Mouse (Mus musculus) forebrain, embryonic 14.5 days (tissue): ENCODE measurements around the gene Ushbp1. TPM values are rescaled to one million over a fixed set of nuclear protein-coding genes. Genes with fewer than 3 reads are reported as not detected.

Experiments used
- ATAC-seq: fragments of 200-750 bp; cut with Nextera tagmentation; 2 replicates; pipeline ENCODE4 v1.8.0; 2017; ENCODE audit warnings: mild to moderate bottlenecking, moderate library complexity
- DNase-seq: peaks from one replicate; pipeline ENCODE4 v3.0.0-alpha.2; 2015; ENCODE audit warnings: low spot score
- H3K27ac ChIP-seq: fragments of 300-500 bp; sonication (generic); 2 replicates; pipeline ENCODE4 v1.5.1; 2014; ENCODE audit warnings: low read depth, mild to moderate bottlenecking, control low read depth, low read length, moderate library complexity
- H3K27me3 ChIP-seq: fragments of 300-500 bp; sonication (generic); replicated peaks from 2 replicates; pipeline ENCODE4 v1.6.1; 2014; ENCODE audit warnings: low read length, control low read depth, mixed read lengths; ENCODE audit not compliant: control insufficient read depth, insufficient read depth
- H3K36me3 ChIP-seq: fragments of 300-500 bp; sonication (generic); 2 replicates; pipeline ENCODE4 v1.6.1; 2014; ENCODE audit warnings: low read length, control low read depth; ENCODE audit not compliant: control insufficient read depth, insufficient read depth
- H3K4me1 ChIP-seq: fragments of 300-500 bp; sonication (generic); 2 replicates; pipeline ENCODE4 v1.6.1; 2014; ENCODE audit warnings: antibody characterized with exemption, low read length, control low read depth; ENCODE audit not compliant: control insufficient read depth, insufficient read depth
- H3K4me2 ChIP-seq: fragments of 300-500 bp; sonication (generic); 2 replicates; pipeline ENCODE4 v1.6.1; 2014; ENCODE audit warnings: mild to moderate bottlenecking, control low read depth, low read length
- H3K4me3 ChIP-seq: fragments of 300-500 bp; sonication (generic); 2 replicates; pipeline ENCODE4 v1.5.1; 2014; ENCODE audit warnings: low read depth, low read length, control low read depth
- H3K9ac ChIP-seq: fragments of 300-500 bp; sonication (generic); 2 replicates; pipeline ENCODE4 v1.6.1; 2014; ENCODE audit warnings: mild to moderate bottlenecking, low read length, control low read depth, moderate library complexity
- H3K9me3 ChIP-seq: fragments of 300-500 bp; sonication (generic); replicated peaks from 2 replicates; pipeline ENCODE4 v1.6.1; 2016; ENCODE audit warnings: low read length, control low read depth, mixed read lengths; ENCODE audit not compliant: control insufficient read depth
- WGBS: fragments of 180-500 bp; shearing (Covaris S2); extraction: QIAGEN DNeasy Blood & Tissue Kit; methylation state at CpG from one replicate; pipeline ENCODE4 v1.1.7; 2014; 5-methylcytosine and 5-hydroxymethylcytosine counted together
- polyA plus RNA-seq: library from polyadenylated mRNA; unstranded; fragments of >200 nt; fragmentation: Nextera tagmentation; extraction: Ambion mirVana; gene quantifications from 2 replicates; pipeline ENCODE4 v1.2.1, GENCODE M21; 2014

The Ushbp1 gene
- polyA plus RNA-seq, 1 experiment from 2014 or later: 2.8 TPM

DNA sequence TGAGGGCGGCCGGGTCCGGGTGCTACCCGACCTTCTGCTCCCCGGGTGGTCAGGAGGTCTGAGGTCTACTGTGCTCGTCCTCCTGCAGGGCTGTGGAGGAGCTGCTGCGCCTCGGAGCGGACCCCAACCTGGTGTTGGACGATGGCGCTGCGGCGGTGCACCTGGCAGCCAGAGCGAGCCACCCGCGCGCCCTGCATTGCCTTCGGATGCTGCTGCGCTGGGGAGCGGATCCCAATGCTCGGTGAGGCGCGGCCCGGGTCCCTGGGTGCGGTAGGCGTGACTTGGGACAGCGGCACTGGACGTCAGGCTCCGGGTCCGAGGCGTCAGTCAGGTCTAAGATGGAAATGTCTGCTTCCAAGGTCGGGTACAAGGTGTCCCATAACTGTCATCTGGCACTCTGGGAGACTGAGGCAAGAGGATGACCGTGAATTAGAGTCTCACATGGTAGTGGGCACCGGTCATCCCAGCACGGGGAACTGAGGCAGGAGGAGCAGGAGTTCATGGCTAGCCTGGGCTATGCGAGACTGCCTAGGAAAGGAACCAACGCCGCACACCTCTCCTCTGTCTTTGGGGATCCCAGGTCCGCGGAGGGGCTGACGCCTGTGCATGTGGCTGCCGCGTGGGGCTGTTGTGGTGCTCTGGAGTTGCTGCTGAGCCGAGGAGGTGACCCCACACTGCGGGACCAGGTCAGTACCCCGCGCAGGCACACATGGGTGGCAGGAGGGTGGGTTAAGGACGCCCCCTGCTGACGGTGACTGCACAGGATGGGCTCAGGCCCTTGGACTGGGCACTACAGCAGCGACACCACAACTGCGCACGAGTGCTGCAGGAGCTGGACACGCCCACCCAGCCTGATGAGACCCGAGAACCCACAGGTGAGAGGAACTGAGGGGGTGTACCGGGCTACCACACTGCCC lies 10.8 kb upstream of the Ushbp1 start:
- DNase-seq (peak; percentile 53), ATAC-seq (peak; percentile 69)
- Histone ChIP-seq H3K4me3 (peak overlapping the region; percentile 55), H3K36me3 (peaks cover 30% of the 10 kb centered on the region), H3K9me3 (no peaks in the 10 kb centered on the region), H3K9ac (peak overlapping the region; percentile 66), H3K27ac (no peak overlapping the region; the same call in 1 of the 2 replicates), H3K27me3 (no peaks in the 10 kb centered on the region), H3K4me1 (peaks cover 11% of the 10 kb centered on the region), H3K4me2 (peak overlapping the region; percentile 89)
- WGBS: under 1% methylated on average over 55 of the region's 55 CpGs

DNA sequence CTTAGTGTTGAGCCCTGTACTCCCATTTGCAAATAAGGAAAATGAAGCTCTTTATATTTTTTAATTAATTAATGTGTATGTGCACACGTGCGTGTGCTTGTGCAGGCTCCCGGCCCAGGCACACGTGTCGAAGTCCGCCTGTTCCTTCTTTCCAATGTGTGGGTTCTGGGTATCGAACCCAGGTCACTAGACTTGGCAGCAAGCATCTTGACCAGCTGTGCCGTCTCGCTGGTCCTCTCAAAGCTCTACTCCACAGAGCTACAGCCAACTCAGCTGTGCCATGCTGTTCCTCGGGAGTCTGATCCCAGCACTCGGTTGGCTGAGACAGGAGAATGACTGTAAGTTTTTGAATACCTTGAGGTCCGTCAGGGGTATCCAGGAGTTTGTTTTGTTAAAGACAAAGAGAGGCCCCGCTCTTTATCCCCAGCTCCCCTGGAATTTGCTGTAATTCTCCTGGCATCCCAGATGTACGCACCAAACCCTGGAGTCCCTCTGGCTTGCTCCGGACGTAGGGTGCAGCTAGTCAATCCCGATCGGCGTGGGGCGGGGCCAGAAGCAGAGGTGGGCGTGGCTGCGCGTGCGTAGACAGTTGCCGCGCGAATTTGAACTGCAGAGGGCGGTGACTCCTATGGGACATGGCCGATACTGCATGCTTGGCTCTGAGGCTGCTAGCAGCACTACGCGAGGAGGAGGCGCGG lies 9.9 kb upstream of the Ushbp1 start, which contains the start of gene Ankle1:
TSS of gene Ankle1 (plus strand) at position 610 of the 698 bp plus-strand sequence.
- peak; percentile 93 for ATAC-seq
- Histone ChIP-seq H3K9ac (peak within 1 kb of the TSS; percentile 66), H3K4me2 (peak within 1 kb of the TSS; percentile 89), H3K36me3 (peaks cover 32% of the 10 kb centered on the region), H3K4me3 (peak within 1 kb of the TSS; percentile 55), H3K9me3 (no peaks in the 10 kb centered on the region), H3K4me1 (peaks cover 11% of the 10 kb centered on the region), H3K27me3 (no peaks in the 10 kb centered on the region), H3K27ac (no peak within 1 kb of the TSS; the same call in 1 of the 2 replicates)
- WGBS: 17% methylated on average over 33 of the region's 33 CpGs
- DNase-seq: peak; percentile 93

DNA sequence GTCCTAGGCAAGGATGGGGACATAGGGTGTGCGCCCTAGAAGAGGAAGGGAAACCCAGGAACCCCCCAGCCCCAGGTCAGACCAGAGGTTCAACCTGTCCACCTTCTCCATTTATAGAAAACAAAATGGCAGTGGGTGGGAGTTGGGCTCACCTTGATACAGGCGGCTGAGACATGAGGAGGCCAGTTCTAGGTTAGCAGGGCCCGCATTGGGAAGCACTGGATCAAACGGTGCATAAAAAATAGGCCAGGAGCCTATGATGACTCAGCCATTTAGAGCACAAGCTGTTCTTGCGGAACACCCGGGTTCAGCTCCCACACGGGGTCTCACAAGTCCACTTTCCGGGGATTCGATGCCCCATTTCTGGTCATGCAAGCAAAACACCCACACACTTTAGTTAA lies 9.3 kb upstream of the Ushbp1 start:
- WGBS: 88% methylated on average over 9 of the region's 9 CpGs
- DNase-seq (no peak), ATAC-seq (no peak)
- H3K4me2 ChIP-seq: no peak overlapping the region
- H3K27ac ChIP-seq: no peak overlapping the region
- H3K4me1 ChIP-seq: peaks cover 11% of the 10 kb centered on the region
- no peaks in the 10 kb centered on the region for H3K9me3 ChIP-seq
- no peak overlapping the region for H3K4me3 ChIP-seq
- no peak overlapping the region for H3K9ac ChIP-seq
- peaks cover 32% of the 10 kb centered on the region for H3K36me3 ChIP-seq
- no peaks in the 10 kb centered on the region for H3K27me3 ChIP-seq

DNA sequence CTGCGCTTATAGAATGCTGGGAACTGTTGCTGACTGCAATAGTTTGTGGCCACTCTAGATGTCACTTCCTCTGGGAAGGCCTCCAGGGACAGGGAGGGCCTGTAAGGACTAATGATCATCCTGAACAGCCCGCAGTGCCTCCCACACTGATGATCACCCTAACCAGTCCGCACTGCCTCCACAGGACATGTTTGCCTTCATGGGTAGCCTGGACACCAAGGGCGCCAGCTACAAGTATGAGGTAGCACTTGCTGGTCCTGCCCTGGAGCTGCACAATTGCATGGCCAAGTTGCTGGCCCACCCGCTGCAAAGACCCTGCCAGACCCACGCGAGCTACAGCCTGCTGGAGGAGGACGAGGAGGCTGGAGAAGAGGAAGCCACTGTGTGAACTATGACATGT lies 8.4 kb upstream of the Ushbp1 start:
- 90% methylated on average over 8 of the region's 8 CpGs for WGBS
- no peaks in the 10 kb centered on the region for H3K9me3 ChIP-seq
- ATAC-seq: no peak

DNA sequence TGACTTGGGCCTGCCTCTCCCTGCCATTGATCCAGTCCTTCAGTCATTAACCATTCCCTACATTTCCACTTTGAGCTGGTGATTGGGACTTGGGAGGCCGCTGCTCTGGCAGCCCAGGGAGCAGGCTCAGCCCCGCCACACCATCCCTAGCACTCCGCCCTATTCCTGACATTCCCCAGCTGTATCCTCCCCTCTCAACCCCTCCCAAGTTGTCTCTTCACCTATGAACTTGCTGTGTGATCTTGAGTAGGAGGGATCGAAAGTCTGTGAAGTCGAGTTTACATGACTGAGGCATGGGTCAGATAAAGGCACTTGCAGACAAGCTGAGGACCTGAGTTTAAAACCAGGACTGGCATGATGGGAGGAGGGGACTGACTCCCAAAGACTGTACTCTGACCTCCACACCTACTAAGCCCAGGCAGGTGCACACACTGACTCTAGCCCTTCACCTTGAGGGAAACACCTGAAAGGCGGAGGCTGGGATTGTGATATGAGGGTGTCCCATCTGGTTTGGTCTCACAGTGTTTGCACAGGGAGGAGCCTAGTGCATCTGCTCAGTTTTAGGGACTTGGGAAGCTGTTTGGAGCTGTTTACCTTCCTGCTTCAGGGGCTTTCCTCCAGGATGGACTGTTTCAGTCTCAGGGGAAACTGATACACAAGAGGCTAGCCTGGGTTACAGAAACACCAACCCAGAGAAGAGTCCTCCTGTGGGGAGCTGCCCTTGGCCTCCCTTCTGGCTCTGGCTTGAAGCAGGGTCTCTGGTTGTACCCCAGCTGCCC lies 7.7 kb upstream of the Ushbp1 start:
- DNase-seq (no peak), ATAC-seq (no peak)
- Histone ChIP-seq H3K4me1 (peaks cover 11% of the 10 kb centered on the region), H3K4me3 (no peak overlapping the region), H3K36me3 (peaks cover 32% of the 10 kb centered on the region), H3K4me2 (no peak overlapping the region), H3K27me3 (no peaks in the 10 kb centered on the region), H3K27ac (no peak overlapping the region), H3K9me3 (no peaks in the 10 kb centered on the region), H3K9ac (no peak overlapping the region)
- 79% methylated on average over 6 of the region's 6 CpGs for WGBS

More for the DNA sequence above, 8.4 kb upstream of the Ushbp1 start:
- Histone ChIP-seq H3K27me3 (no peaks in the 10 kb centered on the region), H3K9ac (no peak overlapping the region), H3K27ac (no peak overlapping the region), H3K36me3 (peaks cover 32% of the 10 kb centered on the region), H3K4me2 (no peak overlapping the region), H3K4me1 (peaks cover 11% of the 10 kb centered on the region), H3K4me3 (no peak overlapping the region)
- no peak for DNase-seq

DNA sequence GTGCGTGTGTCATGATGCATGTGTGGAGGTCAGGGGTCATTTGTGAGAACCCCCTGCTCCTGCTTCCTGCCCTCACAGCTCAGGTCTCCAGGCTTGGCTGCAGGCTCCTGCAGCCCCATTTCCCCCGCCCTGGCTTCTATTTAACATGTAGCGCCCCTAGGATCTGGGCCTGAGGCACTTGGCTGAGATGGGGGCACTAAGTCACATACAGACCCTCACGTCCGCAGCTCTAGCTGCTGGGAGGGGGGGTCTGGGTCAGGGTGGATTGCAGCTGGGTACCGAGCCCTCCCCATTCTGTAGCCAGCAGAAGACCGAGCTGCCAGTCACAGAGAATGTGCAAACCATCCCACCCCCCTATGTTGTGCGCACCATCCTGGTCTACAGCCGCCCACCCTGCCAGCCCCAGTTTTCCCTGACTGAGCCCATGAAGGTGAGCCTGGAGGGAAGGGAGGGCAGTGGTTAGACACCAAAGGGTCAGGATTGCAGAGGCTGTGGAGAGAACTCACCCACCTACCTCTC lies 6.9 kb upstream of the Ushbp1 start:
- no peak for ATAC-seq
- Histone ChIP-seq H3K9ac (no peak overlapping the region), H3K27ac (no peak overlapping the region), H3K4me1 (peaks cover 12% of the 10 kb centered on the region), H3K4me3 (no peak overlapping the region), H3K36me3 (peaks cover 26% of the 10 kb centered on the region), H3K9me3 (no peaks in the 10 kb centered on the region), H3K4me2 (no peak overlapping the region), H3K27me3 (no peaks in the 10 kb centered on the region)
- DNase-seq: no peak
- 87% methylated on average over 9 of the region's 9 CpGs for WGBS

DNA sequence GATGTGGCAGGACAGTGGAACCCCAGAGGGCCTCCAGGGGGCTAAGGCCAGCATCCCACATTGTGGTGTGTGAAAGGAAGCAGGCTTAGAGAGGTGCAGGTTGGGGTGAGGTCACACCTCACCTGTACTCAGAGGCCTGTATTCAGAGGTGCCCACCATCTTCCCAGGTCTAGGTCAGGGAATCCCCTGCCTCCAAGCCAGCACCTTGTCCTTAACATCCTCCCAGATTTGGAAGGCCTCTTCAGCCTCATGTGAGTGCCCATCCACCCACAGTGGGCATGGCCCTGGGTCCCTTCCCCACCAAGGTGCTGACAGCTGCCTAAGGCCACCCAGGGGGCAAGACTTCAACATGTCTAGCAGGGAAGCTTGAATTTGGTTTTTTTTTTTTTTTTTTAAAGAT lies 5.9 kb upstream of the Ushbp1 start:
- Histone ChIP-seq H3K9me3 (no peaks in the 10 kb centered on the region), H3K4me2 (no peak overlapping the region), H3K9ac (no peak overlapping the region), H3K27me3 (no peaks in the 10 kb centered on the region), H3K4me1 (peaks cover 12% of the 10 kb centered on the region), H3K36me3 (peaks cover 23% of the 10 kb centered on the region), H3K27ac (no peak overlapping the region), H3K4me3 (no peak overlapping the region)
- ATAC-seq (no peak), DNase-seq (no peak)

DNA sequence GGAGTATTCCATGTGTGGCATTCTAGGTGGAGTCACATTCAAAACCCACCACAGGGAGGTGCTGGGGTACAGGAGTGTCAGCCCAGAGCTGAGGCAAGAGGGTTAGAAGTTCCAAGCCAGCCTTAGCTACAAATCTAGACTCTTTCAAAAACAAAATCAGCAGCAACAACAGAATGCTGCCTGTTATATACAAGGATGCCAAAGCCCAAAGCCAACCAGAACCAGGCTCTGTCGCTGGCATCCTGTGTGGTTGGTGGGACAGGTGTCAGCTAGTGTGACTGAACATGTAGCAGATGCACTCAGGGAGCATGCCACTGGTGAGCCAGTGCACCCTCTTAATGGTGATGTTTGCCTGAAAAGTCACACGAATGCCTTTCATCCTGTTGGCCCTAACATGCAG lies 5.2 kb upstream of the Ushbp1 start:
- ATAC-seq (no peak), DNase-seq (no peak)
- H3K4me3 ChIP-seq: no peak overlapping the region
- no peak overlapping the region for H3K9ac ChIP-seq
- H3K4me1 ChIP-seq: peaks cover 7% of the 10 kb centered on the region; the same call in 1 of the 2 replicates
- H3K27me3 ChIP-seq: no peaks in the 10 kb centered on the region
- peaks cover 23% of the 10 kb centered on the region for H3K36me3 ChIP-seq
- no peak overlapping the region for H3K4me2 ChIP-seq
- H3K27ac ChIP-seq: no peak overlapping the region
- 92% methylated on average over 2 of the region's 2 CpGs for WGBS
- H3K9me3 ChIP-seq: no peaks in the 10 kb centered on the region
